Mouse (Mus musculus): ENCODE results near the gene Zfand6. TPM values are rescaled to one million over a fixed set of nuclear protein-coding genes. Genes with fewer than 3 reads are reported as not detected.

The Zfand6 gene
- total RNA-seq, 1 experiment from 2014 or later = 84.3 TPM

GRCm38 (mm10) chr7:84596002-84596401, 93.8 kb downstream of the Zfand6 start:
- ATAC-seq (replicated peaks; ENCODE audit: low read depth, poor library complexity, severe bottlenecking) = no peak

- no peak for ATAC-seq (replicated peaks; ENCODE audit: low read depth, poor library complexity, severe bottlenecking)
Measured at GRCm38 (mm10) chr7:84594917-84595303, 94.8 kb downstream of the Zfand6 start.

- peak; percentile 94 for ATAC-seq (replicated peaks; ENCODE audit: low read depth, poor library complexity, severe bottlenecking)
Measured at GRCm38 (mm10) chr7:84594087-84594916, 95.5 kb downstream of the Zfand6 start.

GRCm38 (mm10) chr7:84591347-84591746, 98.4 kb downstream of the Zfand6 start:
- ATAC-seq (replicated peaks; ENCODE audit: low read depth, poor library complexity, severe bottlenecking) = 0 out of 2 replicates have a peak, but pooled peaks have one; percentile 30

GRCm38 (mm10) chr7:84590622-84591021, 99.1 kb downstream of the Zfand6 start:
- no peak for ATAC-seq (replicated peaks; ENCODE audit: low read depth, poor library complexity, severe bottlenecking)

GRCm38 (mm10) chr7:84587101-84587783, 102.5 kb downstream of the Zfand6 start:
- ATAC-seq (replicated peaks; ENCODE audit: low read depth, poor library complexity, severe bottlenecking) = peak; percentile 62; the same call in 1 of the 2 replicates

GRCm38 (mm10) chr7:84586360-84587100, 103.2 kb downstream of the Zfand6 start:
- ATAC-seq (replicated peaks; ENCODE audit: low read depth, poor library complexity, severe bottlenecking) = no peak

- no peak for ATAC-seq (replicated peaks; ENCODE audit: low read depth, poor library complexity, severe bottlenecking)
Measured at GRCm38 (mm10) chr7:84585086-84585485, 104.7 kb downstream of the Zfand6 start.

- ATAC-seq (replicated peaks; ENCODE audit: low read depth, poor library complexity, severe bottlenecking) = no peak
Measured at GRCm38 (mm10) chr7:84579769-84580168, 110.0 kb downstream of the Zfand6 start.

GRCm38 (mm10) chr7:84578841-84579240, 110.9 kb downstream of the Zfand6 start:
- ATAC-seq (replicated peaks; ENCODE audit: low read depth, poor library complexity, severe bottlenecking) = no peak

- ATAC-seq (replicated peaks; ENCODE audit: low read depth, poor library complexity, severe bottlenecking) = no peak
Measured at GRCm38 (mm10) chr7:84577034-84577433, 112.7 kb downstream of the Zfand6 start.

GRCm38 (mm10) chr7:84566200-84566599, 123.6 kb downstream of the Zfand6 start:
- ATAC-seq (replicated peaks; ENCODE audit: low read depth, poor library complexity, severe bottlenecking) = no peak

- no peak for ATAC-seq (replicated peaks; ENCODE audit: low read depth, poor library complexity, severe bottlenecking)
Measured at GRCm38 (mm10) chr7:84564236-84564635, 125.5 kb downstream of the Zfand6 start.

Other genes with a start within 250 kb of the Zfand6 start
- gene Gm2115, start 161.0 kb downstream of the Zfand6 start, total RNA-seq (2017) = not detected in 2 replicates
- gene Fah, start 83.2 kb downstream of the Zfand6 start, total RNA-seq (2017) = 0.50 and 2.0 TPM in 2 replicates
- gene Olfr291, start 163.6 kb upstream of the Zfand6 start, total RNA-seq (2017) = not detected in 2 replicates